Mouse (Mus musculus): ENCODE results near the gene Cdk9. TPM values are rescaled to one million over a fixed set of nuclear protein-coding genes. Genes with fewer than 3 reads are reported as not detected.
A peak's percentile ranks its signal among the peaks of the same experiment; 100 is the strongest.

The Cdk9 gene
- polyA plus RNA-seq, 1 experiment from 2014 or later, result 79.2 TPM

DNA sequence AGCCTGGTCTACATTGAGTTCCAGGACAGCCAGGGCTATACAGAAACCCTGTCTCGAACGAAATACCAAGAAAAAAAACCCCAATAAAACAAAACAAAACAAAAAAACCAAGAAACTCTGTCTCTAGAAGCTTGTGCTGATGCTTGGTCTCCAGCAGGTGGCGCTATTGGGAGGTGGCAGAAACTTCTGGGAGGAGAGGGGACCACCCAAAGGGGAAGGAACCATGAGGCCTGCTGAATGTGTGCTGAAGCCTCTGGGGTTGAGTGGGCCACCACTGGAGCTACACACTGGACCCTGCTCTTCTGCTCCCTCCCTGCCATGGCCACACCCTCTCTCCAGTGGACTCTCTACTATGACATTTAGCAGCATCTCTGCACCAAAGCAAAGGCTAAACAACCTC is 4.2 kb downstream of the Cdk9 start:
- no peak overlapping the region for H3K27ac ChIP-seq (ENCODE audit: low read depth, low read length)
- H3K4me1 ChIP-seq (replicated peaks; ENCODE audit: control insufficient read depth, insufficient read depth, low read length), result peaks cover 4% of the 10 kb centered on the region
- WGBS, result 49% methylated on average over 3 of the region's 3 CpGs
- peaks cover 28% of the 10 kb centered on the region; the same call in 1 of the 2 replicates for H3K36me3 ChIP-seq (ENCODE audit: control insufficient read depth, insufficient read depth, low read length)
- H3K9me3 ChIP-seq (ENCODE audit: control insufficient read depth, low read length), result no peaks in the 10 kb centered on the region
- no peak overlapping the region for H3K4me3 ChIP-seq (ENCODE audit: low read depth, low read length)
- no peaks in the 10 kb centered on the region for H3K27me3 ChIP-seq (ENCODE audit: control insufficient read depth, insufficient read depth, low read length)
- no peak overlapping the region for H3K9ac ChIP-seq (ENCODE audit: low read length)
- DNase-seq (ENCODE audit: low spot score), result peak; percentile 88
- H3K4me2 ChIP-seq (ENCODE audit: low read depth, low read length, severe bottlenecking), result no peak overlapping the region
- ATAC-seq (replicated peaks; ENCODE audit: low FRiP score), result no peak

- Histone ChIP-seq H3K9ac (ENCODE audit: low read length) (no peak overlapping the region), H3K4me3 (ENCODE audit: low read depth, low read length) (no peak overlapping the region), H3K4me2 (ENCODE audit: low read depth, low read length, severe bottlenecking) (no peak overlapping the region), H3K36me3 (ENCODE audit: control insufficient read depth, insufficient read depth, low read length) (peaks cover 35% of the 10 kb centered on the region; the same call in 1 of the 2 replicates), H3K27ac (ENCODE audit: low read depth, low read length) (no peak overlapping the region), H3K9me3 (ENCODE audit: control insufficient read depth, low read length) (no peaks in the 10 kb centered on the region), H3K27me3 (ENCODE audit: control insufficient read depth, insufficient read depth, low read length) (no peaks in the 10 kb centered on the region), H3K4me1 (replicated peaks; ENCODE audit: control insufficient read depth, insufficient read depth, low read length) (peaks cover 4% of the 10 kb centered on the region)
- ATAC-seq (replicated peaks; ENCODE audit: low FRiP score), result no peak
- WGBS, result 93% methylated on average over 6 of the region's 6 CpGs
- no peak for DNase-seq (ENCODE audit: low spot score)
Observed at GRCm38 (mm10) chr2:32706971-32707370, 5.9 kb downstream of the Cdk9 start.

DNA sequence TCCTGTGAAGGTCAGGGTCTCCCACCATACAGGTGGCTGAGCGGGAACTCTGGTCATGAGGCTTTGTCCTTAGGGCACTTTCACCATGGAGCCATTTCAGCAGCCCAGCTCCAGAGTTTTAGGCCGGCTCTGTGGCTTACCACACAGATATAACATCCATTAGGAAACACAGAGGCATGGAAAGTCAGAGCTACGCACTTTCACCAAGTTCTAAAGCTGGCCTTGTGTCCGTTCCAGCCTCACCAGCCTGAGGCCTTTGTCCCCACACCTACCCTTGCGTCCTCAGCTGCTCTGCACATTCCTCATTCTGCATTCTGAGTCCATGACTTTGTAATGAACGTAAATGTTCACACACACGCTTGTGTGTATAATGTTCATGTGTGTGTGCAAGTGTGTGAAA is 7.9 kb downstream of the Cdk9 start:
- Histone ChIP-seq H3K36me3 (ENCODE audit: control insufficient read depth, insufficient read depth, low read length) (peaks cover 32% of the 10 kb centered on the region; the same call in 1 of the 2 replicates), H3K9ac (ENCODE audit: low read length) (no peak overlapping the region)
- WGBS, result 95% methylated on average over 7 of the region's 7 CpGs

DNA sequence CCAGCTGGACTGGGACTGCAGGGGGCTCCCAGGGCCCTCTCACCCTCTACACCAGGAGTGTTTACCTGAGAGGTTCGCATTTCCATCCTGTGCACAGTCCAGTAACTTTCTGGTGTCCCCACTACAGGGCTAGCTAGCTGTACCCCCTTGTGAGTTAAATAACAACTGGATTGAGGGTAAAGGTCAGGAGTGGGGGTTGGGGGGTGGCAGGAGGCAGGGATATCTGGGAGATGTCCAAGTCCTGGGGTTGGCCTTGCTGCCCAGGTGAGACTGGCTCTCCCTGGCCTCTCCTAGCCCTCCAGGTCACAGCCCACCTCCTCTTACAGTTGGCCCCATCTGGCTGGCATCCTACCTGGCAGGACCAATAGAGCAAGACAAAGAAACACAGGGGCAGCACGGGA is 8.9 kb downstream of the Cdk9 start, which contains the start of gene Fpgs:
Gene Fpgs (minus strand): TSS at position 125 of the 401 bp plus-strand sequence.
- H3K9ac ChIP-seq (ENCODE audit: low read length), result no peak within 1 kb of the TSS
- no peaks in the 10 kb centered on the region for H3K27me3 ChIP-seq (ENCODE audit: control insufficient read depth, insufficient read depth, low read length)
- H3K9me3 ChIP-seq (ENCODE audit: control insufficient read depth, low read length), result no peaks in the 10 kb centered on the region
- no peak within 1 kb of the TSS for H3K4me3 ChIP-seq (ENCODE audit: low read depth, low read length)
- no peak within 1 kb of the TSS for H3K27ac ChIP-seq (ENCODE audit: low read depth, low read length)
- no peaks in the 10 kb centered on the region for H3K4me1 ChIP-seq (replicated peaks; ENCODE audit: control insufficient read depth, insufficient read depth, low read length)
- peaks cover 24% of the 10 kb centered on the region; the same call in 1 of the 2 replicates for H3K36me3 ChIP-seq (ENCODE audit: control insufficient read depth, insufficient read depth, low read length)
- 89% methylated on average over 2 of the region's 2 CpGs for WGBS
- ATAC-seq (replicated peaks; ENCODE audit: low FRiP score) (no peak), DNase-seq (ENCODE audit: low spot score) (no peak)
- H3K4me2 ChIP-seq (ENCODE audit: low read depth, low read length, severe bottlenecking), result no peak within 1 kb of the TSS

More for the DNA sequence above, 7.9 kb downstream of the Cdk9 start:
- Histone ChIP-seq H3K4me1 (replicated peaks; ENCODE audit: control insufficient read depth, insufficient read depth, low read length) (no peaks in the 10 kb centered on the region), H3K27me3 (ENCODE audit: control insufficient read depth, insufficient read depth, low read length) (no peaks in the 10 kb centered on the region), H3K4me2 (ENCODE audit: low read depth, low read length, severe bottlenecking) (no peak overlapping the region), H3K27ac (ENCODE audit: low read depth, low read length) (no peak overlapping the region), H3K9me3 (ENCODE audit: control insufficient read depth, low read length) (no peaks in the 10 kb centered on the region), H3K4me3 (ENCODE audit: low read depth, low read length) (no peak overlapping the region)
- DNase-seq (ENCODE audit: low spot score), result no peak
- no peak for ATAC-seq (replicated peaks; ENCODE audit: low FRiP score)

- peaks cover 17% of the 10 kb centered on the region; the same call in 1 of the 2 replicates for H3K36me3 ChIP-seq (ENCODE audit: control insufficient read depth, insufficient read depth, low read length)
- 97% methylated on average over 8 of the region's 8 CpGs for WGBS
Observed at GRCm38 (mm10) chr2:32703046-32703445, 9.8 kb downstream of the Cdk9 start.

DNA sequence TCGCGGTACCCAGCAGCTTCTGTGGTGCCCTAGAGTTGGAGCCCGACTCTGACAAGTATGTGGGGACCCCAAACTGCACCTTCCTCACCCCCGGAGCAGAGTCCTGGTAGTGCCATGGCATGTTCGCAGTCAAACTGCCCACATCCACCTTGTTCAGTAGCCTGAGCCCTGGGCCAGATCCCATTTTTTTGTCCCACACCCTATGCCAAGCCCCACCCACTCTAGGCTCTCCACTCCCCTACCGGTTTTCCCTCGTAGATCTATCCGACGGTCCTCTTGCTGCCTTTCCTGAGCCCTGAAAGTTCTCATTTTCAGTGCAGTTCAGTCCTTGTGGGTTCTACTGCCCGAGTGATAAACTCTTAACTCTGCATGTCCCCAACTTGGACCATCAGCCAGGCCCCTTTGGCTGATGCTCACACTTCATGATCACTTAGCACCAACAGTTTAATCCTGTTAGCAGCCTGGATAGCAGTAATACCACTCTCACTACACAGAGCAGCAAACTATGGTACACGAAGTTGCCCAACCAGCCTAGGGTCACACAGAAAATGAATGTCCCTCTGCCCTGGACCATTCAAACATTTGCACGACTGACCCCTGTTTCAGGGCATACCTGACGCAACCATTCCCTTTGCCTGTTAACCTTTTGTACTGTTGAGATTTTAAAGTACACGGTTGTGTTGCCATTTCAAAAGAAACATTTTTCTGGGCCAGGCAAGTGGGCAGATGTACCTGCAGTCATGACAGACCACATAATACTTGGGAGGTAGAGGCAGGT is 11.7 kb downstream of the Cdk9 start:
- no peaks in the 10 kb centered on the region for H3K4me1 ChIP-seq (replicated peaks; ENCODE audit: control insufficient read depth, insufficient read depth, low read length)
- no peak overlapping the region for H3K4me2 ChIP-seq (ENCODE audit: low read depth, low read length, severe bottlenecking)
- H3K27ac ChIP-seq (ENCODE audit: low read depth, low read length), result no peak overlapping the region
- H3K27me3 ChIP-seq (ENCODE audit: control insufficient read depth, insufficient read depth, low read length), result no peaks in the 10 kb centered on the region
- no peak overlapping the region for H3K9ac ChIP-seq (ENCODE audit: low read length)
- H3K9me3 ChIP-seq (ENCODE audit: control insufficient read depth, low read length), result no peaks in the 10 kb centered on the region
- DNase-seq (ENCODE audit: low spot score) (no peak), ATAC-seq (replicated peaks; ENCODE audit: low FRiP score) (no peak)
- no peak overlapping the region for H3K4me3 ChIP-seq (ENCODE audit: low read depth, low read length)
- WGBS, result 90% methylated on average over 14 of the region's 14 CpGs
- H3K36me3 ChIP-seq (ENCODE audit: control insufficient read depth, insufficient read depth, low read length), result peaks cover 10% of the 10 kb centered on the region; the same call in 1 of the 2 replicates

More at GRCm38 (mm10) chr2:32703046-32703445, 9.8 kb downstream of the Cdk9 start:
- H3K27ac ChIP-seq (ENCODE audit: low read depth, low read length), result no peak overlapping the region
- no peak for DNase-seq (ENCODE audit: low spot score)
- H3K4me2 ChIP-seq (ENCODE audit: low read depth, low read length, severe bottlenecking), result no peak overlapping the region
- H3K4me1 ChIP-seq (replicated peaks; ENCODE audit: control insufficient read depth, insufficient read depth, low read length), result no peaks in the 10 kb centered on the region
- no peaks in the 10 kb centered on the region for H3K27me3 ChIP-seq (ENCODE audit: control insufficient read depth, insufficient read depth, low read length)
- no peak for ATAC-seq (replicated peaks; ENCODE audit: low FRiP score)
- no peak overlapping the region for H3K4me3 ChIP-seq (ENCODE audit: low read depth, low read length)
- H3K9ac ChIP-seq (ENCODE audit: low read length), result no peak overlapping the region
- H3K9me3 ChIP-seq (ENCODE audit: control insufficient read depth, low read length), result no peaks in the 10 kb centered on the region

- Histone ChIP-seq H3K4me1 (replicated peaks; ENCODE audit: control insufficient read depth, insufficient read depth, low read length) (no peaks in the 10 kb centered on the region), H3K9me3 (ENCODE audit: control insufficient read depth, low read length) (no peaks in the 10 kb centered on the region), H3K4me3 (ENCODE audit: low read depth, low read length) (no peak overlapping the region), H3K27ac (ENCODE audit: low read depth, low read length) (no peak overlapping the region), H3K27me3 (ENCODE audit: control insufficient read depth, insufficient read depth, low read length) (no peaks in the 10 kb centered on the region), H3K36me3 (ENCODE audit: control insufficient read depth, insufficient read depth, low read length) (peaks cover 7% of the 10 kb centered on the region; the same call in 1 of the 2 replicates), H3K9ac (ENCODE audit: low read length) (no peak overlapping the region), H3K4me2 (ENCODE audit: low read depth, low read length, severe bottlenecking) (no peak overlapping the region)
- DNase-seq (ENCODE audit: low spot score), result no peak
- WGBS, result 87% methylated on average over 6 of the region's 6 CpGs
- no peak for ATAC-seq (replicated peaks; ENCODE audit: low FRiP score)
Observed at GRCm38 (mm10) chr2:32699680-32700079, 13.2 kb downstream of the Cdk9 start.

DNA sequence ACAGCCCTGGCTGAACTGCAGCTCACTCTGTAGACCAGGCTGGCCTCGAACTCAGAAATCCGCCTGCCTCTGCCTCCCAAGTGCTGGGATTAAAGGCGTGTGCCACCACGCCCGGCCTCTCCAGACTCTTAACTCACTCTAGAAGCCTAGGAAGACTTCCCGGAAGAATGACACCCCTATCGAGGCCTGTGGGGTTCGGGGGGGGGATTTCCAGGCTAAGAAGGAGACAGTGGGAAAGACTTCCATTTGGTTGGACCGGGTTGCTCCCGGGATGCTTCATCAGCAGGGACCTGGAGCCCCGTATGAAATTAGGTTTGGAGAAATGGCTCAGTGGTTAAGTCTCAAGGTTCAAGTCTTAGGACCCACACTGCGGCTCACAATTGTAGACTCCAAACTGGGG is 18.2 kb downstream of the Cdk9 start:
- Histone ChIP-seq H3K4me2 (ENCODE audit: low read depth, low read length, severe bottlenecking) (peak overlapping the region; percentile 93; the same call in 1 of the 2 replicates), H3K9me3 (ENCODE audit: control insufficient read depth, low read length) (no peaks in the 10 kb centered on the region), H3K4me1 (replicated peaks; ENCODE audit: control insufficient read depth, insufficient read depth, low read length) (peaks cover 4% of the 10 kb centered on the region; the same call in 1 of the 2 replicates), H3K36me3 (ENCODE audit: control insufficient read depth, insufficient read depth, low read length) (no peaks in the 10 kb centered on the region), H3K4me3 (ENCODE audit: low read depth, low read length) (peak overlapping the region; percentile 75; the same call in 1 of the 2 replicates), H3K27me3 (ENCODE audit: control insufficient read depth, insufficient read depth, low read length) (no peaks in the 10 kb centered on the region), H3K9ac (ENCODE audit: low read length) (peak overlapping the region; percentile 59; the same call in 1 of the 2 replicates), H3K27ac (ENCODE audit: low read depth, low read length) (no peak overlapping the region)
- no peak for ATAC-seq (replicated peaks; ENCODE audit: low FRiP score)
- WGBS, result 88% methylated on average over 12 of the region's 12 CpGs
- no peak for DNase-seq (ENCODE audit: low spot score)

All from forebrain, embryonic 11.5 days (tissue).